Mouse (Mus musculus) MEL (cell line): ENCODE results near the gene Rbms3.

Experiments
- BHLHE40 ChIP-seq: IDR thresholded peaks from 2 replicates; pipeline ENCODE4 v1.6.1; 2012; ENCODE audit warnings: low read depth, mild to moderate bottlenecking, inconsistent platforms, low read length, improper control_type of control experiment, borderline replicate concordance
- CTCF ChIP-seq, 3 experiments: IDR thresholded peaks in 2 of 3; conservative IDR thresholded peaks in 1 of 3; 2 replicates each; pipeline ENCODE4 v1.5.1; 2011 to 2012; ENCODE audit warnings: low read length in 3 of 3, low read depth in 2 of 3, mild to moderate bottlenecking in 2 of 3, improper control_type of control experiment in 1 of 3, inconsistent platforms in 1 of 3, mixed read lengths in 1 of 3, moderate library complexity in 1 of 3; ENCODE audit not compliant: control insufficient read depth in 1 of 3, insufficient read depth in 1 of 3, poor library complexity in 1 of 3, severe bottlenecking in 1 of 3
- EP300 ChIP-seq, 2 experiments: IDR thresholded peaks; 2 replicates each; pipeline ENCODE4 v1.6.1; 2011; ENCODE audit warnings: improper control_type of control experiment in 2 of 2, low read length in 2 of 2, low read depth in 1 of 2, mild to moderate bottlenecking in 1 of 2
- NRF1 ChIP-seq: IDR thresholded peaks from 2 replicates; pipeline ENCODE4 v1.6.1; 2014; ENCODE audit warnings: low read depth, mild to moderate bottlenecking, inconsistent platforms, low read length, improper control_type of control experiment, moderate library complexity; ENCODE audit not compliant: poor library complexity, insufficient read depth, severe bottlenecking
- POLR2A ChIP-seq, 2 experiments: IDR thresholded peaks; 2 replicates each; pipeline ENCODE4 v1.6.1; 2011 to 2012; ENCODE audit warnings: low read length in 2 of 2, mild to moderate bottlenecking in 2 of 2, control low read depth in 1 of 2, improper control_type of control experiment in 1 of 2, low read depth in 1 of 2, moderate library complexity in 1 of 2; ENCODE audit not compliant: control insufficient read depth in 1 of 2, insufficient read depth in 1 of 2, poor library complexity in 1 of 2
- RCOR1 ChIP-seq: IDR thresholded peaks from 2 replicates; pipeline ENCODE4 v1.6.1; 2012; ENCODE audit warnings: low read depth, mild to moderate bottlenecking, inconsistent platforms, low read length, improper control_type of control experiment
- USF2 ChIP-seq, 2 experiments: IDR thresholded peaks; 2 replicates each; pipeline ENCODE4 v1.6.1; 2011 to 2012; ENCODE audit warnings: improper control_type of control experiment in 2 of 2, low read length in 2 of 2, borderline replicate concordance in 1 of 2, inconsistent platforms in 1 of 2, low read depth in 1 of 2, mild to moderate bottlenecking in 1 of 2; ENCODE audit not compliant: insufficient read depth in 1 of 2
- ZC3H11A ChIP-seq: IDR thresholded peaks from 2 replicates; pipeline ENCODE4 v1.6.1; 2012; ENCODE audit warnings: low read depth, mild to moderate bottlenecking, inconsistent platforms, low read length, improper control_type of control experiment

DNA sequence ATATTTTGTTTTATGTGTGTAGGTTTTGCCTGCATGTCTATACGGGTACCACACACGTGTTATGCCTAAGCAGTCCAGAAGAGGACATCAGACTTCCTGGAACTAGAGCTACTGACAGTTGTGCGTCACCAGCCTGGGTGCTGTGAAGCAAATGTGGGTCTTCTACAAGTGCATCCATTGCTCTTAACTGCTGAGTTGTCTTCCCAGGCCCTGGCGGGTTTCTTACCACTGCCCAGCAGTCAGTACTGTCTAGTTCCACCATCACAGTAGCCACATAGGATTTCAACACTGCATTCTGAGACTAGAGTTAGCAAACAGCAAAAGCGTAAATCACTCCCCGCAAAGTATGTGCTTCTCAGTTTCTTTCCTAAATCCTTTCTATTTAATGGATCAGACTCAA, 259.6 kb downstream of the Rbms3 start:
- TF ChIP-seq ZC3H11A: no peak
- no peak for TF ChIP-seq CTCF (IDR thresholded peaks at IDR 0.05 in 2 of 3, conservative IDR thresholded peaks at IDR 0.05 in 1 of 3; ENCODE audit: control insufficient read depth in 1 of 3, insufficient read depth in 1 of 3, low read depth in 2 of 3, low read length in 3 of 3, poor library complexity in 1 of 3, severe bottlenecking in 1 of 3)
- TF ChIP-seq EP300 (IDR thresholded peaks at IDR 0.05; ENCODE audit: low read depth in 1 of 2, low read length in 2 of 2): no peak
- TF ChIP-seq RCOR1: no peak
- no peak for TF ChIP-seq POLR2A (IDR thresholded peaks at IDR 0.05; ENCODE audit: control insufficient read depth in 1 of 2, insufficient read depth in 1 of 2, low read depth in 1 of 2, low read length in 2 of 2, poor library complexity in 1 of 2)
- no peak for TF ChIP-seq NRF1
- TF ChIP-seq USF2 (IDR thresholded peaks at IDR 0.05; ENCODE audit: borderline replicate concordance in 1 of 2, insufficient read depth in 1 of 2, low read depth in 1 of 2, low read length in 2 of 2): no peak
- TF ChIP-seq BHLHE40: no peak
